Mouse (Mus musculus): Measurements from ENCODE around the gene Syt14. TPM values are rescaled to one million over a fixed set of nuclear protein-coding genes. Genes with fewer than 3 reads are reported as not detected.

The Syt14 gene
- polyA plus RNA-seq, 1 experiment = 0.87 TPM

Other genes with a start within 250 kb of the Syt14 start
- gene Sertad4, start 180.0 kb downstream of the Syt14 start, polyA plus RNA-seq (2012; ENCODE audit: insufficient read depth, insufficient read length, missing spikeins) = 0.46 and 2.1 TPM in 2 replicates
- 7.8 and 10.9 TPM in 2 replicates for gene Diexf, start 94.5 kb upstream of the Syt14 start, polyA plus RNA-seq (2012; ENCODE audit: insufficient read depth, insufficient read length, missing spikeins)
- gene Irf6, start 117.3 kb upstream of the Syt14 start, polyA plus RNA-seq (2012; ENCODE audit: insufficient read depth, insufficient read length, missing spikeins) = 0.24 TPM in 1 of 2 replicates, not detected in the other
- gene A130010J15Rik, start 132.3 kb upstream of the Syt14 start, polyA plus RNA-seq (2012; ENCODE audit: insufficient read depth, insufficient read length, missing spikeins) = 2.9 and 3.9 TPM in 2 replicates
- gene Traf3ip3, start 165.9 kb upstream of the Syt14 start, polyA plus RNA-seq (2012; ENCODE audit: insufficient read depth, insufficient read length, missing spikeins) = not detected in 2 replicates
- 6.8 and 10.4 TPM in 2 replicates for gene Lamb3, start 171.9 kb upstream of the Syt14 start, polyA plus RNA-seq (2012; ENCODE audit: insufficient read depth, insufficient read length, missing spikeins)
- 219 and 423 TPM in 2 replicates for gene Hsd11b1, start 228.3 kb upstream of the Syt14 start, polyA plus RNA-seq (2012; ENCODE audit: insufficient read depth, insufficient read length, missing spikeins)
- 473 and 1,174 TPM in 2 replicates for gene G0s2, start 237.4 kb upstream of the Syt14 start, polyA plus RNA-seq (2012; ENCODE audit: insufficient read depth, insufficient read length, missing spikeins)

Data from brown adipose tissue, adult 24 weeks (tissue).